Mouse (Mus musculus) 416B (cell line): Measurements from ENCODE around the gene Nsmce4a.
"Not testable (repeated sequence)": the region's sequence is repeated elsewhere in the genome, so short reads cannot be mapped to it uniquely, and the experiment has no call there.

Source experiments
- DNase-seq: peaks from one replicate; pipeline ENCODE4 v3.0.0; 2011; ENCODE audit warnings: low read depth

The Nsmce4a gene

GRCm38 (mm10) chr7:130533316-130534260, 39.3 kb downstream of the Nsmce4a start:
- DNase-seq = peak; percentile 93

DNA sequence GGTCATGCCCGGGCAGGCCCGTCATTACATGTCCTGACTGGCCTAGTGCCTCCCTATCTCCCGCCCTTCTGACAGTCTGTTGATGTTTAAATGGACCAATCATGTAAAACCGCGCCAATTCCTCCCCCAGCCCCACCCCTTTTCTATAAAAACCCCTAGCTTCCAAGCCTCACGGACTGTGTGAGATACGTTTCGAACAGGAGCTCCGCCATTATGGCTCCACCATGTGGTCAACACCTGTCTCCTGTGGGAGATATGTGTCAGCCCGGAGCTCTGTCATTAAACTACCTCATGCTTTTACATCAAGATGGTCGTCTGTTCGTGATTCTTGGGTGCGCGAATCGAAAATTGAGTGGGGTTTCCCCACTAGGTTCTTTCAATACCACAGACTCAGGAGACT, 41.8 kb downstream of the Nsmce4a start:
- not testable (repeated sequence) for DNase-seq

DNA sequence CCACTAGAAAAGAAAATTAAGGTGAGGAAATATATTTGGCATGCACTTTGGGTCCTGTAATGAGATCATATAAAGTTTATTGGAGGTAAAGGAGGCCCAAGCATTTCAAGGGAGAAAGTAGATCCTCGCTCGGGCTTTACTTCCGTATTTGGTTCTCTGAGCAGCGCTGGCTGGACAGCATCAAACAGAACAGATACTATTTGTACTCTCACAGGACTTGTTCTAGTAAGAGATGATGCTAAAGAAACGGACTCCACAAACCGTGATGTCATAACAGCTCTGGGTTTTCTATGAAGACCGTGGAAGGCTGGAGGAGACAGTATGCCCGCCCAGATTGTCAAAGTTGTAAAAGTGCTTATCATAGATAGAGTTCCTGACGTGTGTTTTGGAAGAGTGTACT, 45.6 kb downstream of the Nsmce4a start:
- no peak for DNase-seq

GRCm38 (mm10) chr7:130523451-130523850, 49.5 kb downstream of the Nsmce4a start:
- peak; percentile 78 for DNase-seq

- DNase-seq = peak; percentile 83
These were observed 52.0 kb downstream of the Nsmce4a start for GRCm38 (mm10) chr7:130520812-130521422.

- no peak for DNase-seq
These were observed 52.9 kb downstream of the Nsmce4a start, which contains the start of gene Ate1 for GRCm38 (mm10) chr7:130520049-130520425. Ate1 (minus strand) TSS chr7:130520369.

- peak; percentile 96 for DNase-seq
These were observed 53.5 kb downstream of the Nsmce4a start for GRCm38 (mm10) chr7:130519096-130520048.

- peak; percentile 72 for DNase-seq
These were observed 54.5 kb downstream of the Nsmce4a start for GRCm38 (mm10) chr7:130518213-130519095.

- DNase-seq = peak; percentile 37
These were observed 62.7 kb downstream of the Nsmce4a start for GRCm38 (mm10) chr7:130510243-130510642.

DNA sequence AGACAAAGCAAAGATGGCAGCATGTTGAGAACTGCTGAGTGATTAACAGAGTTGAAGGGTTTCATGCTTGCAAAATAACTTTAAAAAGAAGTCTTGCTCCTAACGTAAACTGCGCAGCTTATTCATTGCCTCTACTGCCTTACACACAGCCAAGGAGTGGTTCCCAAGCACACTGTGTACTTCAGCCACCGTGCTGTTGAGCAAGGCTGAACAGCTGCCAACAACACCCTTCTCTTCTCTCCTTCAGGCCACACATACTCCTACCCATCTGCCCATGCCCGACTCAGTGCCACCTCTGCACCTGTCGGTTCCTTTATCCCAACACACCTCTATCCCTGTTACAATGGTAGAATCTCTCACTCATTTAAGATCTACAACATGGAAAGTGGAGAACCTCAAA, 69.9 kb downstream of the Nsmce4a start:
- DNase-seq = no peak

DNA sequence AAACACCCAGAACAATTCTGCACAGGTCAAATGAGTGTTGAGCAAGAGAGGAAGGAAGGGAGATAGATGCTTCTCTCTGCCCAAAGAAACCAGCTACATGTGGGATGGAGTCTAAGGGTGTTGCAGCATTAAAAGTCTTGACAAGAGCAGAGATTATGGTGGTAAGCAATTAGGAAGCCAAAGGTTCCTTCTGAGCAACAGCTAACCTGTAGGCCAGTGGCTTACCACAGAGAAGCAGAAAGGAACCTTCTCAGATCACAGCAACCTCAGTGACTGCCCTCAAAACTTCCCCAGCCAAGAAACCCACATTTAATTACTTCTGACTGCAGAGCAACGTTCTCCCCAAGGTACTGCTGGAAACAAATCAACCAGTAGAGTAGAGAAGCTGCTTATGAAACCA, 71.4 kb downstream of the Nsmce4a start:
- DNase-seq = peak; percentile 67

DNA sequence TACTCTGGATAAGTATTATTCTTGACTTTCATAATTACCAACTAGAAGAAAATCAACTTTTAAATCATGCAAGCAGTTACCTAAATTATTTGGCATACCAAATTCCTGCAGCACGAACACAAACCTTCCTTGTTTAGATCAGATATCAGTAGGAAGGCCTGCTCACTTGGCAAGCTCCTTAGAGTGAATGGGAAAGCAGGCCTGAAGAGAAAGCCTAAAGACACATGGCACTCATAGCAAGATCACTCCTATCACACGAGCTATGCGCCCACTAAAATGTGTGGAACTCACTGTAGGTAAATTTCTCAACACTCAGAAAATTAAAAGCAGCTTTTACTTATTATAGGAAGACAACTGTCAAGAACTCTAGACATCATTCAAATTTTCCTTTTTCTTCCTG, 79.6 kb downstream of the Nsmce4a start:
- DNase-seq = no peak

- DNase-seq = no peak
These were observed 80.9 kb downstream of the Nsmce4a start for GRCm38 (mm10) chr7:130492026-130492425.
